Mouse (Mus musculus): ENCODE results near the gene Clec11a. TPM values are rescaled to one million over a fixed set of nuclear protein-coding genes. Genes with fewer than 3 reads are reported as not detected.

The Clec11a gene
- total RNA-seq (2023) = 0.89 TPM

DNA sequence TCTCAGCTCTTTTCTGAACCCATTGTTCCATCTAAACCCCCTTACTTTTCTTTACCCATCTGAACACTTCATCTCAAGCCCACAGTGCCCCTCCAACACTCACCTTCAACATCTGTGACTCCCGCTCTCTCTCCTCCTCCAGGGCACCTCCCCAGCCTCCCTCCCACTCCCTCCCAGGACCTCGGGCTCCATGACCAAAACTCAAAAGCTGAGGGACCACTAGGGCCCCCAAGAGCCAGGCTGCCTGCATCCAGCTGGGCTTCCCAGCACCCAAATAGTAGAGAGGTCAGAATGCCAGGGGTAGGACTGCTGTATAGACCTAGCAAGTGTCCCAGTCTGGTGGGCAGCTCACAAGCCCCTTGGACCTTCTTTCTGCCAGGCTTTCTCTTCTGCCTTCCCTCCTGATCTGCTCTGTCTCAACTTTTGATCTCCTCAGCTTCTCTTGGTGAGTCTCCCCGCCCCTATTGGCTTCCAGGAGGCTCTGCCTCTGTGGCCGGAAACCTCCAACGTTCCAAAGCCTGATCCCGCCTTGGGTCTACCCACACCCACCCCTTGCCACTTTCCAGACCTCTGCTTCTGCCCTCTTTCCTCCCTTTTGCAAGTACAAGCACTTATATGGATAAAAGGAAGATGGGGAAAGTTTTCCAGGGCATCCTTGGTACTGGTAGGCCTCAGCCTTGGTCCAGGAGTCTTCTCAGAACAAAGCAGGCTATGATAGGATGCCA is at the start of gene Clec11a:
Gene Clec11a (minus strand): TSS at position 387 of the 725 bp plus-strand sequence.

DNA sequence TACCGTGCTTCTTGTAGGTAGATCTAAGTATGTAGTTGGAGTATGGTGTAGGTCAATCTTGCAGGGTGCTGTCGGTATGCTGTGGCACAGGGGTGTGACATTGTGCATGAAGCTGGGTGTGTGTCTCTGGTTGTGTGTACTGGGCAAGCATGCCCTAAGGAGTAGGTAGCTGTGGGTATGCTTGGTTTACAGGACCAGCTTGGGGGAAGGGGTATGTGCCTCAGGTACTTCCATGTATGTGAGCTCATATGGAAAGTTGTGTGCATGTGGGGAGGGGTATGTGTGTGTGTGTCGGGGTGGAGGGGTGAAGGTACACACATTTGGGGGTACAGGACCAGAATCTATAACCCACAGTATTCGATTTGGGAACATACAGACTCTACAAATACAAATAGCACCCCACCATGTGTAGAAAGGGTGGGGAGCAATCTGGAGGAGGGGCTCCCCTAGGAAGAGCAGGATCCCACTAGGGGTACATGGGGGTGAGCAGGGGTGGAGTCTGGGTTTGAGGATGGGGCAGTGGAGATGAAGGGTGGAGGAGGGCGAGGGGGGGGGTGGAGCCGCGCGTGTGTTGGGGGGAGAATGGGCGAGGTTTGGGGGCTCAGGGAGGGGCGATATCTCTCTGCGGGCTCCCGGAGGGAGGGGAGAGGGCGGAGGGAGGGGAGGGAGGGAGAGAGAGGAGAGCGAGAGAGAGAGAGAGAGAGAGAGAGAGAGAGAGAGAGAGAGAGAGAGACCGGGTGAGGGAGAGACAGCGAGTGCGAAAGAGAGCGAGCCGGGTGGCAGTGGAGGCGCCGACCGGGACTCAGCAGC is 3.0 kb upstream of the Clec11a start, which contains the start of gene Shank1:
Gene Shank1 (plus strand): TSS at position 779 of the 810 bp plus-strand sequence.

DNA sequence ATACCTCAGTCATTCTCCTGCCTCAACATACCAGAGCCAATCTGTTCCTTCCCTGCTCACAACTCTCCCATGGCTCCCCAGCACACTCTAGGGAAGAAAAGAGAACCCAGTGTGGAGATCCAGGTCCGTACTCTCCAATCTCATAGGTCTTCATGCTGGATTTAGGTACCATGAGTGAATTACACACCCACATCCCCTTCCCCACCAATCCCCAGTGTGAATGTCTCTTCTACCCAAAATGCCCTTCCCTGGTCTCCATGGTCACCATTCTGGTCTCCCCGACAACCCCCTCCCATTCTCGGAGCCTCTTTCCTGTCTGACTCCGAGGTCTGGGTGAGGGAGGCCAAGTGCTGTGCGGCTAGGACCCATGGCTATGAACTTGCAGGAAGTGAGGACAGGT is 45.6 kb downstream of the Clec11a start, which contains the start of gene Gm15517:
Gene Gm15517 (plus strand): TSS at position 301 of the 400 bp plus-strand sequence.

DNA sequence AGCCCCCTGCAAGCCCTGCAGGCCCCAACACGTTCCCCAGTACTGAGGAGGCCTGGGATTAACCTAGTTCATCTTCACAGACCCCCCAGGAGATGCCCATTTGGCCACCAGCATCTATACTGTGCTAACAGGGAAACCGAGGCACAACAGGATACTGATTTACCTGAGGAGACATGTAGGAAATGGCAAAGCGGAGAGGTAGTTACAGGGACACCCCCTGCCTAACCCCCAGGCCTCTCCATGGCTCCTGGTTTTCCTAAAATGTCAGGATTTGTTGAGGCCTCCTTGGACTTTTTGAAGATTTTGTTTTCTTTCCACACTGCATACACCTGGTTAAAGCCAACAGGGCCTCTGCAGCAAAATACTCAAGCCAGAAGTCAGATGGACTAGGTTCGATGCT is 49.4 kb downstream of the Clec11a start, which contains the start of gene Acp4:
Gene Acp4 (minus strand): TSS at position 101 of the 400 bp plus-strand sequence.

Other genes starting within 250 kb of the Clec11a start
- gene Klk1b21, start 204.6 kb downstream of the Clec11a start, total RNA-seq (2023) = not detected
- gene Klk1b22, start 194.2 kb downstream of the Clec11a start, total RNA-seq (2023) = not detected
- gene Klk1b16, start 170.1 kb downstream of the Clec11a start, total RNA-seq (2023) = not detected
- not detected for gene Klk1b24, start 118.7 kb downstream of the Clec11a start, total RNA-seq (2023)
- not detected for gene Klk1b3, start 108.7 kb downstream of the Clec11a start, total RNA-seq (2023)
- not detected for gene Klk1b4, start 99.5 kb downstream of the Clec11a start, total RNA-seq (2023)
- gene Klk1b5, start 91.0 kb downstream of the Clec11a start, total RNA-seq (2023) = not detected
- gene Klk1, start 81.5 kb downstream of the Clec11a start, total RNA-seq (2023) = not detected
- gene Gm36864, start 70.7 kb downstream of the Clec11a start, total RNA-seq (2023) = not detected
- gene 1700028J19Rik, start 60.2 kb downstream of the Clec11a start, total RNA-seq (2023) = 1.9 TPM
- gene 2410002F23Rik, start 60.2 kb downstream of the Clec11a start, total RNA-seq (2023) = 245 TPM
- gene Acp4, start 49.5 kb downstream of the Clec11a start, total RNA-seq (2023) = not detected
- not detected for gene Gm15517, start 45.5 kb downstream of the Clec11a start, total RNA-seq (2023)
- 2.8 TPM for gene Shank1, start 3.4 kb upstream of the Clec11a start, total RNA-seq (2023)
- gene Syt3, start 77.2 kb upstream of the Clec11a start, total RNA-seq (2023) = not detected
- not detected for gene 1700008O03Rik, start 78.9 kb upstream of the Clec11a start, total RNA-seq (2023)
- not detected for gene Lrrc4b, start 122.1 kb upstream of the Clec11a start, total RNA-seq (2023)
- not detected for gene Aspdh, start 158.5 kb upstream of the Clec11a start, total RNA-seq (2023)
- gene Josd2, start 161.1 kb upstream of the Clec11a start, total RNA-seq (2023) = 46.8 TPM
- 96.1 TPM for gene Emc10, start 189.6 kb upstream of the Clec11a start, total RNA-seq (2023)
- 7.1 TPM for gene Fam71e1, start 189.7 kb upstream of the Clec11a start, total RNA-seq (2023)
- 0.64 TPM for gene Mybpc2, start 217.8 kb upstream of the Clec11a start, total RNA-seq (2023)
- gene Spib, start 225.2 kb upstream of the Clec11a start, total RNA-seq (2023) = 27.7 TPM
- 57.8 TPM for gene Pold1, start 241.9 kb upstream of the Clec11a start, total RNA-seq (2023)
- gene Nr1h2, start 247.0 kb upstream of the Clec11a start, total RNA-seq (2023) = 263 TPM

All from CD8-positive naive resting alpha-beta T cell, adult 57 days (primary cell).